Mouse (Mus musculus): ENCODE results near the gene Klhdc9. TPM values are rescaled to one million over a fixed set of nuclear protein-coding genes. Genes with fewer than 3 reads are reported as not detected.

Gene Klhdc9
- under 1 TPM; 0.20 to 0.27 TPM for total RNA-seq (2021)
- long read RNA-seq, experiment 1, result 0 reads
- long read RNA-seq, experiment 2, partial matches to known transcripts, result 0 of 2 reads
- long read RNA-seq, experiment 2, other reads (novel, unspliced or antisense), result 0 of 2 reads

DNA sequence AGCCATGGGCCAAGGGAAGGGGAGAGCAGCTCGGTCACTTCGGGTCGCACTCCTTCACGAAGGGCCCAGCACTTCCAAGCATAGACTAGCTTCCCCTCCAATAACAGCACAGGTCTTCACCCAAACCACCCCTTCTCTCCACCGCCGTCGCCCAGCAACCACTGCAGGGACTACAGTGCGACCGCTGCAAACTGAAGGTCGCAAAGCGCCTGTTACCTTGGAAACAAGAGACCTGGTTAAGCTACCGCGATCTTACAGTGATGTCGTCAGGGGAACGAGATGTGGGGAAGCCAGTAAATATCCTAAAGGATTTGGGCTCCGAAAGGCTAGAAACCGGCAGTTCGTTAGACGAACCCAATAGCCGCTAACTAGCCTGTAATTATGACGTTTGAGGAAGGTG lies at the start of gene Klhdc9:
Gene Klhdc9 (minus strand): TSS at position 143 of the 400 bp plus-strand sequence.
- peak; percentile 88 for DNase-seq
- intact Hi-C loops (cut with DNase I; ENCODE audit: low total_unique reads), result loop anchor here (2.0 kb wide), 1 partner anchor 116 kb away; no protein-coding TSS in a partner anchor

DNA sequence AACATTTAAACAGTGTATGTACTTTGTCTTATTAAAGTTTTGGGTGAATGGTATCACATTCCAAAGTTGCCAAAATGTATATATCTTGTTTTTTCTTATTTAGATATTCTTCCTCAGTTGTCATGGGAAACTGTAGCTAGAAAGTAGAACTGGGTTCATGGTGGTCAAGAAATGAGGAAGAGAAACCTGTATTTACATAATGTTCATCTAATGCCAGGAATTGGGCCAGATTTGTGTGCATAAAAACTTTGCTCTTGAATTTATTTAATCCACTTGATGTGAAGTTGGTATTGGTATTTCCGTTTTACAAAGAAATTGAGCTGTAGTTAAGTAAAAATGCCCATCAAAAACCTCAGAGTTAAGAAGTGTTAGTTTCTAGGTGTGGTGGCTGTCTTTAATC lies 49.6 kb upstream of the Klhdc9 start:
- intact Hi-C loops (cut with DNase I; ENCODE audit: low total_unique reads), result no loop called here
- no peak for DNase-seq

DNA sequence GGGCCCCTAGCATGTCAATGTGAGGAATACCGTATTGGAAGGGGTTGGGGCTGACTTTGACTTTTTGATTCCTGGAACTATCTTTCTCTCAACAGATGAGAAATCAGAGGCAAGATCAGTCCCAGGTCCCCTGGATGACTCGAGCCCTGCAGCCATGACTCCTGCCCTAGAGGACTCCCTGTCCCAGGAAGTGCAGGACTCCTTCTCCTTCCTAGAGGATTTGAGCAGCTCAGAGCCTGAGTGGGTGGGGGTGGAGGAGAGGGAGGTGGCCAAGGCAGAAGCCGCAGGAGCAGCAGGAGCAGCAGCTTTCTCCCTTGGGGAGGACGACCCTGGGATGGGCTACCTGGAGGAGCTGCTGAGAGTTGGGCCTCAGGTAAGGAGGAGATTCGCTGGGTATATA lies 46.7 kb upstream of the Klhdc9 start:
- no peak for DNase-seq
- intact Hi-C loops (cut with DNase I; ENCODE audit: low total_unique reads), result no loop called here

DNA sequence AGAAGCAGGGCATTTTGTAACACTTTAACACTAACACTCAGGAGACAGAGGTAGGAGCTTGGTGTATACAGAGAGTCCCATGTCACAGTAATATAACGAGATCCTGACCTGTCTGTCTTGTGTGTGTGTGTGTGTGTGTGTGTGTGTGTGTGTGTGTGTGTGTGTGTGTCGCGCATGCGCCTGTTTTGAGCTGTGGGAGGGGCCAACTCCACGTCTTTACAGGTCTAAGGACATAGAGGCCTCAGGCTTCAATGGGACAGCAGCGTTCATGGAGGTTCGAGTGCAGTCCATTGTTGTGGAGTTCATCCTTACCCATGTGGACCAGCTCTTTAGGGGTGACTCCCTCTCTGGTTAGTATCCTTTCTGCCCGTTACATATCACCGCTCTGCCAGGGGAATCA lies 42.4 kb upstream of the Klhdc9 start:
- intact Hi-C loops (cut with DNase I; ENCODE audit: low total_unique reads), result no loop called here
- DNase-seq, result no peak

DNA sequence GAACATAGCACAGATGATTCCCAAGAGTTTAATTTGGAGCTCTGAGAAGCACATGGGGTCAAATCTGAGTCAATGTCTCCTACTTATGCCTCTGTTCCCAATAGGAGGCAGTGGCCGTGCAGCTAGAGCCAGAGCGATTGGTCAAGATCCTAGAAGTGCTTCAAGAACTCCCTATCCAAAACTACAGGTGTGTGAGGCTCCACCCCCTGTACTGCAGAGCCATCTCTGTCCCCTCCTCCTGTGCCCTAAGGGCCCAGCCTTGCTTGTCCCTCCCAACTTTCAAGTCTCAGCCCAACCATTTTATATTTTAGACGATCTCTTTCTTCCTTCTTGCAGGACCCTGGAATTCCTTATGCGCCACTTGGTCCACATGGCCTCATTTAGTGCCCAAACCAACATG lies 41.2 kb upstream of the Klhdc9 start:
- DNase-seq, result no peak
- intact Hi-C loops (cut with DNase I; ENCODE audit: low total_unique reads), result no loop called here

DNA sequence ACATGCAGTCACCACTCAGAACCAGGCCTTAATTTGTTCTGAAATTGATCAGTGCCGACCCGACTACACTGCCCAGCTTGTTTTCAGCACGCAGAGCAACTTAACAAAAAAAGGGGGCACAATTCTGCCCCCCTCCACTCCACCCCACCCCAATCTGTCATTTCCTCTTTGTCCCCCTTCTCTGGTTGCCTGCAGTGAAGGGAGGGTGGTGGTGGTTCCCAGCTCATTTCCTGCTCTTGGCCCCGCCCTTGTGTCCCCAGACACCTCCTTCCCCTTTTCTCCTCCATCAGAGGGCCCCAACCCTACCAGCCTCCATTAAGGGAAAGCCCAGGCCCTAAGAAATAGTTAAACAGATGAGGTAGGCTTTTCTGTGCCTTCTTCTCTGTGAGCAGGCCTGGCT lies 29.5 kb upstream of the Klhdc9 start:
- intact Hi-C loops (cut with DNase I; ENCODE audit: low total_unique reads), result no loop called here
- DNase-seq, result no peak

DNA sequence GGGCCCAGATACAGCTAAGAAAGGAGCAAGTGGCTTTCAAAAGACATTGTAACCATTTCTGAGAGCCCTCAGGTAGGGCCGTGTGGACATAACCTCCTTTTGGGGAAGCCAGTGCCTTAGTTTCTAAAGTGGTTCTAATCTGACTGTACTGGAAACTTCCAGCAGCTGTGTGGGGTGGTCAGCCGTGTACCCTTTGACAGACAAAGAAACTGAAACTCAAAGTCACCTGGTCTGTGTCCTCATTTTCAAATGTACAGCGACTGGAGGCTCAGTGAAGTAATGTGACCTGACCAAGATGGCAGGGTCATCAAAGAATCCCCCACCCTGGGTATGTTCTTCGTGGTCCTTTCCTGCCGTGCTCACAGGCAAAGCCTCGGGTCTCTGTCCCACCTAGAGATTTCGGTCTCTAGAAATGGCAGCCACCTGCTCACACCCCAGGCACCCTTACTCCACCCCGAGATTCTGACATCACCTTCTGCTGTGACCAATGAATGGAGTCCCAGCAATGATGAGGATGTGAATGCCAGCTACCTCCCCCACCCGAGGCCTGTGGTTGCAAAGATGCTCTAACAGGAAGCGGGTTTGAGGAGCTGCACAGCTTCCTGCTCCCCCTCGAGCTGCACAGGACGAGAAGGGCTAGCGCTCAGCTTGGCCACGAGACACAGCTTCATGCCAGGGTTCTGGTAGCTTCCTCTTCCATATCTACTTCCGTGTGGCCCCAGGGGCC lies 27.9 kb upstream of the Klhdc9 start, which contains the start of gene Arhgap30:
Gene Arhgap30 (plus strand): TSS at position 579 of the 727 bp plus-strand sequence.
- intact Hi-C loops (cut with DNase I; ENCODE audit: low total_unique reads), result loop anchor here (10.0 kb wide), 1 partner anchor 176 kb away; no protein-coding TSS in a partner anchor
- DNase-seq, result peak; percentile 27

DNA sequence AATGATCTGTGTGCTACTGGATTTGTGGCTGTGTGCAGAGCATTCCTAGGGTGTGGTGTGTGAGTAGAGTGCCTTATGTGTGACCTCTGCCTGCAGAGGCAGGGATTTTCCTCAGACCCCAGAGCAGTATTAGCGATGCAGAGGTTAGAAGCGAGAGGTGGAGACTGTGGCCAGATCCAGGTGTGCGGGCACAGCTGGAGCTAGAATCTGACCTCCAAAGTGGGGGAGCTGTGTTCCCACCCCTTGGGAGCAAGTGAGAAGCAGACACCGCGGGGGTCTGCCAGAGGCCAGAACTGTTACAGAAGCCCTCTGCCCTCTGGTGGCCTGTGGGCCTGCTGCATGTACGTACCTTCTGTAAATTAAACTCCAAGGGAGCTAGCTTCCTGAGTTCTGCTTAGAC lies 26.5 kb upstream of the Klhdc9 start:
- DNase-seq, result no peak
- intact Hi-C loops (cut with DNase I; ENCODE audit: low total_unique reads), result loop anchor here (10.0 kb wide), 1 partner anchor 178 kb away; no protein-coding TSS in a partner anchor

DNA sequence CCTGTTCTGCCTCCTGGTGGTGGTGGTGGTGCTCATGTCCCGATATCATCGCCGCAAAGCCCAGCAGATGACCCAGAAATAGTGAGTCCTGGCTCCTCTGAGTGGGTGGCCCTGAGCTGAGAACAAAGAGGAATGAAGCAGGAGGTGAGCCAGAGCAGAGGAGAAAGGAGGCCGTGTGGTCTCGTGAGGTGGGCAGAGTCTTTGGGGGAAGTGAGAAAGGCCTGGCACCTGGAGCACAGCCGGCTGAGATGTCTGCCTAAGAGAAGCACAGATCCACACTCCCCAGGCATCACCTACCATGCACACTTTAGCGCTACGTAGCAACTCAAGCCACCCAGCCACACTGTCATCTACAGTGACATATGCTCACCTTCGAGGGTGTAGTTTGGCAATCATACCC lies 24.6 kb upstream of the Klhdc9 start:
- DNase-seq, result no peak
- intact Hi-C loops (cut with DNase I; ENCODE audit: low total_unique reads), result loop anchor here (10.0 kb wide), 1 partner anchor 180 kb away; no protein-coding TSS in a partner anchor

DNA sequence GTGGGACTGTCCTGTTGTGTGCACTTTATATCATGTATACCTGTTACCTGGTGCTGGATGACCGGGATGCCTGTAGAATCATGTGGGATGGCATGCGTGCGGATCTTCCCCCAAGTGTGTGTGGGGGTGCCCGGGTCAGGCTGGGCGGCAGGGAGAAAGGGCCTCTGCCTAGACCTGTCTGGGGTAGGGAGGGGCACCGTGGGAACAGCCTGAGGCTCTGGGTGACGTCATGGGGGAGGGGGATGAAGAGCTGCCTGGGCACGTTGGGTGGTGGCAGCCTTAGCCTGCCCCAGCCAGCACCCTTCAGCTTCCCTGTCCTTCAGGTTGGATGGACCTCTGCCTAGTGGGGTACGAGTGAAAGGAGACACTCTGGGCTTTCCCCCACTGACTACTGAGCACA lies 23.8 kb upstream of the Klhdc9 start:
- intact Hi-C loops (cut with DNase I; ENCODE audit: low total_unique reads), result loop anchor here (10.0 kb wide), 1 partner anchor 180 kb away; no protein-coding TSS in a partner anchor
- no peak for DNase-seq

DNA sequence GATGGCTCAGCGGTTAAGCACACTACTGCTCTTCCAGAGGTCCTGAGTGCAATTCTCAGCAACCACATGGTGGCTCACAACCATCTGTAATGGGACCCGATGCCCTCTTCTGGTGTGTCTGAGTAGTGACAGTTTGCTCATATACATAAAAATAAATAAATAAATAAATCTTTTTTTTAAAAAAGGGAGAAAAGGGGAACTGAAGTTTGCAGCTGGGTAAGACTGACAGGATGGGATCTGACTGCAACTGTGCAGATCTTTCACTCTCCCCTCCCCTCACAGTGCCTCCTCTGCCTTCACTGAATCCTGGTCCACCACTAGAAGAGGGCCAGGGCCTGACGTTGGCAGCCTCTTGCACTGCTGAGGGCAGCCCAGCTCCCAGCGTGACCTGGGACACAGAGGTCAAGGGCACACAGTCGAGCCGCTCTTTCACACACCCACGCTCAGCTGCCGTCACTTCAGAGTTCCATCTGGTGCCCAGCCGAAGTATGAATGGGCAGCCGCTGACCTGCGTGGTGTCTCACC lies 21.6 kb upstream of the Klhdc9 start:
- DNase-seq, result no peak
- intact Hi-C loops (cut with DNase I; ENCODE audit: low total_unique reads), result loop anchor here (10.0 kb wide), 1 partner anchor 183 kb away; no protein-coding TSS in a partner anchor

DNA sequence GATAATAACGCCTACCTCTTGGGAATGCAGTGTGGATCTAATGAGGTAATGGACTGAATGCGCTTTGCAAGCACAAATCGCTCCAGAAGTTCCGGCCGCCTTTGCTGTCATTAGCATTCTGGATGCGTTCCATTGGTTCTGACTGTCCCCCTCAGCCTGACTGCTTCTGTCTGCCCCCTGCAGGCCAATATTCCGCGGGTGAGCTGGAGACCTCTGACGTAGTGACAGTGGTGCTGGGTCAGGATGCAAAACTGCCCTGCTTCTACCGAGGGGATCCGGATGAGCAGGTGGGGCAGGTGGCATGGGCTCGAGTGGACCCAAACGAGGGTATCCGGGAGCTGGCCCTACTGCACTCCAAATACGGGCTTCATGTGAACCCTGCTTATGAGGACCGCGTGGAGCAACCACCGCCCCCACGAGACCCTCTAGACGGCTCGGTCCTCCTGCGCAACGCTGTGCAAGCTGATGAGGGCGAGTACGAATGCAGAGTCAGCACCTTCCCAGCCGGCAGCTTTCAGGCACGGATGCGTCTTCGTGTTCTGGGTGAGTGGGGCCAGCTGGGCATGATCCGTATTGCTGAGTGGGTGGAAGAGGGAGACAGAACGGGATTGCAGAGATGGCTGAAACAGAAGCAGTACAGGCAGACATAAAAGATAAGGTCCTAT lies 19.5 kb upstream of the Klhdc9 start:
- intact Hi-C loops (cut with DNase I; ENCODE audit: low total_unique reads), result loop anchor here (10.0 kb wide), 1 partner anchor 185 kb away; no protein-coding TSS in a partner anchor
- peak; percentile 78 for DNase-seq

DNA sequence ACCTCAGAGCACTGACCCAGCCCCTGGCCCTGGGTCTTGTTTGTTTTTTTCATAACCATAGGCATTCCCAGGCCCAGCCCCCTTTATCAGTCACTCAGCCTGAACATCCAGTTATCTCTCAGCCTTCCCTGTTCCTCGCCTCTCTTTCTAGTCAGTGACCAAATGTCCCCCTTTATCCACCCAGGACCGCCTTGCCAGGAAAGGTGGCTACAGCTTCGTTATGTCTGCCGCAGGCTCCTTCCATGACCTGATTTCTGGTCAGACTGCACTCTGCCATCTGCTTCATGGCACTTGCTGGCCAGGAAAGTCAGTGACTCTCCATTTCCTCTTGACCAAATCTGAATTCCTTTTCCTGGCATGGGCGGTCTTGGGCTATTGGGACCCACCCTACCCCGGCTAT lies 17.7 kb upstream of the Klhdc9 start:
- no peak for DNase-seq
- intact Hi-C loops (cut with DNase I; ENCODE audit: low total_unique reads), result no loop called here

DNA sequence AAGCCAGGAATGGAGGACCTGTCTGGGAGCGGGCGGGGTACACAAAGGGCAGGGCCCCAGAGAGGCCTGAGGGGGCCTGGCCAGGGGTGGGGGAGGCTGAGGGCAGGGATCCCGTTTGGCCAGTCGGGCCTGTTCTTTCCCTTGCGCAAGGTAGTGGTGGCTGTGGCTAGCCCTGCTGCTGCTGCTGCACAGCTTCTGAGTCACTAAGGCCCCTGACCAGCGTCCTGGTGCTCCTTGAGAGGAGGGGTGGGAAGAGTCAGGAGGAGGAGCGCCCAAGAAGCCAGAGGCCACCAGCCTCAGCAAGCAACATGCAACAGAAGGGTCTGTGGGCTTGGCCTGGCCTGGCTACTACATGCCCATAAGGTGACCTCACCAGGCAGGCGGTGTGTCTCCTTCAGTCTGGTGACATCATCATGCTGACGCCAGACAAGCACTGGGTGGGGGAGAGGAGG lies 15.1 kb upstream of the Klhdc9 start:
- no peak for DNase-seq
- intact Hi-C loops (cut with DNase I; ENCODE audit: low total_unique reads), result no loop called here

DNA sequence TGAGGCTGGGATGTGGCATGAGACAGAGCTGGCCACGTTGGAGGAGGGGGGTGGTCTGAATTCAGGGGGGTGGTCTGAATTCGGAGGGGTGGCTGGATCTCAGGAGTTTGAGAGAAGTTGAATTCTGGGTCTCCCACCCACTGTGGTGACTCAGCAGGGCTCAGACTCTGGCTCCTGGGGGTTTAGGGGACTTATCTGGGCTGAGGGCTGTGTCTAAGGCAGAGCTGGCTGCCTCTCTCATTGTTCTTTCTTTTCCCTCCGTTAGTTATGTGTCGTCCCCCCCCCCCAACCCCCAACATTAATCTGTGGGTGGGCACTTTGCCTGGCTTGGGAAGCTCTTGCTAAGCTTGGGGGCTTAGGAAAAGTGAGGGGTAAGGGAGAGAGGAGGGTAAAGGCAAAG lies 13.3 kb upstream of the Klhdc9 start:
- intact Hi-C loops (cut with DNase I; ENCODE audit: low total_unique reads), result no loop called here

DNA sequence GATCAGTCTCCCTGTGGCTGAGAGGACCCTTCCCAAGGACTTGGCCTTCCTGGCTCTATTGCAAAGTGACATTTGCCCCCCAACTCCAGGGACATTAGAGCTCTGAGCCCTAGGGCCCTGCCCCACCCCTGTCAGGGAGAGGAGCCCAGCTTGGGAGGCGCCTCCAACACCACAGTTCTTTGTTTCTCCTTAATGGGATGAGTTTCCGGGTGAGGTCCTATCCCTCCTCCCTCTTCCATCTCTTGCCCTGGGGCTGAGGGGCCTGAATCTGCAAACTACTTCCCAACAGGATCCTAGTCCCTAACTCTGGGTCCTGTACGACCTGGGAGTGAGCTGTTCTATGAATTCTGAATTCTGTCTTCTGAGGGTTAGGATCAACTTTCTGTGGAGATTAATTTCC lies 12.3 kb upstream of the Klhdc9 start:
- intact Hi-C loops (cut with DNase I; ENCODE audit: low total_unique reads), result no loop called here
- no peak for DNase-seq

More for the DNA sequence above, 13.3 kb upstream of the Klhdc9 start:
- DNase-seq, result no peak

DNA sequence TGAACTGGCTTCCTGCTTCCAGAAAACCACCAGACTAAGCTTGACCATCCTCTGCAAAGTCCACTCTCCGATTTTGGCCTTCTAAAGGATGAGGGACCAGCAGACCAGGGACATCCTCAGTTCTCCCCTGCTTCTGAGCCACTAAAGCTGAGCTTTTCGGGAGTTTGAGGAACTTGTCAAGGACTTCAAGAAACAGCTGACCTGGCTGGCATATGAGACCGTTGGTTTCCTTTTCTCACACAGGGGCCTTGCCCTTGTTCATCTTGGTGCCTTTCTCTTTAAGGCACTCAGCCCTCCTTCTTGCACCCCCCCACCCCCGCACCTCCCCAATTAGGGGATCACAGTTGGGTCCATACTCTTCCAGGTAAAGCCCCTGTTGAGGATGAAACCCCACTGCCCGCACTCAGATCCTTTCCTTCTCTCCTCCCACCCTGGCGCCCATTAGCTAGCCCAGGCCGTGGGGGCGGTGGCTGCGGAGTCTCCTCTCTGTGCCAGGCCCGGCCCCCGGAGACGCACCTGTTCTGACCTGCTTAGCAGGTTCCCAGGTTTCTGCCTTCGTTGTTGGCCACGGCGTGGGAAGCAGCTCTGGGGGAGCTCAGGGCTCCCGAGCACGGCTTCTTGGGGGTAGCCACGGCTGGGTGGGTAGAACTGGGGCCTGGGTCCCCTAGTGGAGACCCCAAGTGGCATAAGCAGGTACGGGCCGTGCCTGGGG lies 9.4 kb upstream of the Klhdc9 start, which contains the start of gene Nectin4:
Gene Nectin4 (plus strand): TSS at position 255 of the 712 bp plus-strand sequence.
- intact Hi-C loops (cut with DNase I; ENCODE audit: low total_unique reads), result no loop called here
- no peak for DNase-seq

DNA sequence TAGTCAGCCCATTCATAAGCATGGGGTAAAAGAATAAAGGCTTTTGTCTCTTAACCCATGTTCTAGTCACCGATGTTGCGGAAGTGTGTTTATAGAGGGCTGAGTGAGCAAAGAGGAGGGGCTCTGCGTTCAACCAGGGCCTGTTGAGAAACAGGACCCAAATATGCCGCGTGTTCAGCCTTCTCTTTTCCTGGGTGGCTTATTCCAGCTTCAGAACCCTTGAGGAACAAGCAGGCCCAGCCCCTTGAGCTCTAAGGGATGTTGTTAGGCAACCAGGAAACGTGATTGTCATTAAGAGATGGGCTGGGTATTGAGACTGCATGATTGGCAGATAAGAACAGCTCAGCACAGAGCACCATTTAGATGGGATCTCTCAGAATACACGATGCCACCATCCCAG lies 5.3 kb upstream of the Klhdc9 start:
- no peak for DNase-seq
- intact Hi-C loops (cut with DNase I; ENCODE audit: low total_unique reads), result no loop called here

Data from gastrocnemius, postnatal 14 days (tissue).